Comparison of ENCODE assay signal across 10 mouse cellular contexts in the genomic region with DNA sequence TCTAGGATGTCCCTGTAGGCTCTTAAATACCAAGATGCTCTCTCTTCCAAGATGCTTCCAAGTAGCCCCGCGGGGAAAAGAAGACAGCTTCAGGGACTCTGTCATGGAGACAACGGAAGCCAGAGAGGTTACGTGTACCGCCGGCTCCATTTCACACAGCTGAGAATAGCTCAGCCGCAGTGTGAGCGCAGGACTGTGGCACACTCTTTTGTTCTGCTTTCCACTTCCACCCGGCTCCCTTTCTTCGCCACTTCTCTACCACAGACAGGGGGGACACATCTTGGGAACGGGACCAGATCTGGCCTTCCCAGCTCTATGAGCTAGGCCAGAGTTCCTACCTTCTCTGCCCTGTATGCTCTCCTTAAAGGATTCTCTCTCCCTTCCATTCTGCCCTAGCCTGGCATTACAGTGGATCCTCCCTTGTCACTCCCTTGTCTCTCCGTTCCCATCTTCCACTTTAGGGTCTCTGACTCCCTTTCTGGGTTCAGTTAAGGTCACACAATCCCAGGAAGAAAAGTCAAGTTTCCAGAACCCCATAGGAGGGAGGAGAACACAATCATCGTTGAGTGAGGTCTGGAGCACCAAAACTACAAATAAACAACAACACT. TPM values are rescaled to one million over a fixed set of nuclear protein-coding genes. Genes with fewer than 3 reads are reported as not detected.
A peak's percentile ranks its signal among the peaks of the same experiment; 100 is the strongest.
DNase-seq lines count a peak whose midpoint lies in the region; ATAC-seq and TF ChIP-seq lines count a peak whose summit lies in the region.
"Had no signal": no experiment of that assay in that cellular context is flagged by ENCODE, and none has a peak within 500 bp of the region (broad histone marks: within the 10 kb centered on the region; RNA-seq: fewer than 3 reads in every experiment).

No protein-coding gene starts in this region.

- H3K4me1 ChIP-seq in heart, embryonic 10.5 days: peaks cover 10% of the 10 kb centered on the region; the same call in 1 of the 2 replicates
- peaks cover 14% of the 10 kb centered on the region for H3K4me1 ChIP-seq in thymus, adult 2 months (replicated peaks; ENCODE audit: control insufficient read depth, insufficient read depth, low read length)

- peak overlapping the region; percentile 75 for H3K27ac ChIP-seq in heart, embryonic 10.5 days
- peak overlapping the region; percentile 26 for H3K27ac ChIP-seq in thymus, adult 2 months (ENCODE audit: control insufficient read depth, insufficient read depth, low read length)

- no peak for TF ChIP-seq POLR2A in thymus, adult 2 months (IDR thresholded peaks at IDR 0.05; ENCODE audit: control insufficient read depth, extremely low read depth, insufficient read depth, low read length, poor library complexity)

- no peak for TF ChIP-seq CTCF in thymus, adult 2 months (IDR thresholded peaks at IDR 0.05; ENCODE audit: borderline replicate concordance, control insufficient read depth, extremely low read depth, insufficient read depth, low read length, poor library complexity)

- H3K4me3 ChIP-seq in heart, embryonic 10.5 days: no peak overlapping the region
- no peak overlapping the region for H3K4me3 ChIP-seq in thymus, adult 2 months (ENCODE audit: control insufficient read depth, insufficient read depth, low read length)

- no peak for DNase-seq in heart, embryonic 10.5 days (ENCODE audit: low spot score)
- DNase-seq in heart, adult 18-20 months: no peak
- DNase-seq in thymus, adult 2 months: peak; percentile 73
- DNase-seq in thymus, postnatal 0 days (ENCODE audit: low spot score): no peak
- DNase-seq in gastrocnemius, postnatal 10 days: no peak
- DNase-seq in ovary, postnatal 10 days (ENCODE audit: low spot score): no peak
- no peak for DNase-seq in lung, postnatal 36 days

- H3K9me3 ChIP-seq in heart, embryonic 10.5 days: no peaks in the 10 kb centered on the region

- WGBS in heart, embryonic 10.5 days: 64% methylated on average over 13 of the region's 13 CpGs
- WGBS in thymus, adult 2 months: 9% methylated on average over 13 of the region's 13 CpGs

- peak; percentile 65 for ATAC-seq in megakaryocyte progenitor cell, adult 5-6 weeks (replicated peaks; ENCODE audit: poor library complexity)

- no peaks in the 10 kb centered on the region for H3K36me3 ChIP-seq in heart, embryonic 10.5 days
- no peaks in the 10 kb centered on the region for H3K36me3 ChIP-seq in thymus, adult 2 months (ENCODE audit: control insufficient read depth, insufficient read depth, low read length)

- peaks cover 93% of the 10 kb centered on the region for H3K27me3 ChIP-seq in heart, embryonic 10.5 days (ENCODE audit: insufficient read depth, poor library complexity, severe bottlenecking)
- no peaks in the 10 kb centered on the region for H3K27me3 ChIP-seq in thymus, adult 2 months (ENCODE audit: control insufficient read depth, insufficient read depth, low read length)

RNA-seq across cellular contexts. Expression of gene Slc34a1, which starts 7.9 kb away (rescaled TPM):
- polyA plus RNA-seq in heart, embryonic 10.5 days (2016; fragmentation: Nextera tagmentation; extraction: Ambion mirVana): not detected in 2 replicates
- not detected for total RNA-seq in heart, adult 18-20 months (2021)
- polyA plus RNA-seq in thymus, adult 2 months (2012; rRNA removed): 0.83 and 6.0 TPM in 2 replicates
- 0.06 and 0.07 TPM in 2 replicates for polyA plus RNA-seq in thymus, postnatal 0 days (2015; fragmentation: Nextera tagmentation; extraction: Ambion mirVana)
- total RNA-seq in megakaryocyte progenitor cell, adult 5-6 weeks (2015): 0.12 and 0.95 TPM in 2 replicates
- 0.08 and 1.1 TPM in 2 replicates for total RNA-seq in megakaryocyte progenitor cell, adult 5-6 weeks (2017)
- total RNA-seq in gastrocnemius, postnatal 10 days (2021): under 1 TPM in 1 of 2 experiments, not detected in 1; 0.11 TPM
- total RNA-seq: liver, adult 2 months had no signal

RNA-seq across cellular contexts. Expression of gene Pfn3, which starts 9.1 kb away (rescaled TPM):
- polyA plus RNA-seq in heart, embryonic 10.5 days (2016; fragmentation: Nextera tagmentation; extraction: Ambion mirVana): not detected in 2 replicates
- not detected for total RNA-seq in heart, adult 18-20 months (2021)
- polyA plus RNA-seq in thymus, adult 2 months (2012; rRNA removed): not detected in 2 replicates
- not detected in 2 replicates for polyA plus RNA-seq in thymus, postnatal 0 days (2015; fragmentation: Nextera tagmentation; extraction: Ambion mirVana)
- not detected in 2 replicates for total RNA-seq in megakaryocyte progenitor cell, adult 5-6 weeks (2015)
- not detected in 2 replicates for total RNA-seq in megakaryocyte progenitor cell, adult 5-6 weeks (2017)
- not detected for total RNA-seq in gastrocnemius, postnatal 10 days (2021)
- total RNA-seq: liver, adult 2 months had no signal
- polyA plus RNA-seq: liver, adult 2 months; small intestine, adult 2 months had no signal

RNA-seq across cellular contexts. Expression of gene F12, which starts 20.7 kb away (rescaled TPM):
- 0.21 and 8.5 TPM in 2 replicates for polyA plus RNA-seq in heart, embryonic 10.5 days (2016; fragmentation: Nextera tagmentation; extraction: Ambion mirVana)
- total RNA-seq in heart, adult 18-20 months (2021): not detected
- 0.39 and 1.6 TPM in 2 replicates for polyA plus RNA-seq in thymus, adult 2 months (2012; rRNA removed)
- 0.12 TPM in 1 of 2 replicates, not detected in the other for polyA plus RNA-seq in thymus, postnatal 0 days (2015; fragmentation: Nextera tagmentation; extraction: Ambion mirVana)
- not detected in 2 replicates for total RNA-seq in megakaryocyte progenitor cell, adult 5-6 weeks (2015)
- not detected in 2 replicates for total RNA-seq in megakaryocyte progenitor cell, adult 5-6 weeks (2017)
- under 1 TPM in 1 of 2 experiments, not detected in 1; 0.34 TPM for total RNA-seq in gastrocnemius, postnatal 10 days (2021)

RNA-seq across cellular contexts. Expression of gene Rgs14, which starts 36.4 kb away (rescaled TPM):
- 0.18 and 0.68 TPM in 2 replicates for polyA plus RNA-seq in heart, embryonic 10.5 days (2016; fragmentation: Nextera tagmentation; extraction: Ambion mirVana)
- 1 to 10 TPM in 1 of 2 experiments, under 1 TPM in 1; 0.57 to 1.5 TPM for total RNA-seq in heart, adult 18-20 months (2021)
- 179 and 220 TPM in 2 replicates for polyA plus RNA-seq in thymus, adult 2 months (2012; rRNA removed)
- polyA plus RNA-seq in thymus, postnatal 0 days (2015; fragmentation: Nextera tagmentation; extraction: Ambion mirVana): 53.6 and 62.3 TPM in 2 replicates
- total RNA-seq in megakaryocyte progenitor cell, adult 5-6 weeks (2015): 11.5 and 12.6 TPM in 2 replicates
- 9.7 and 17.4 TPM in 2 replicates for total RNA-seq in megakaryocyte progenitor cell, adult 5-6 weeks (2017)
- total RNA-seq in gastrocnemius, postnatal 10 days (2021): under 1 TPM; 0.19 to 0.36 TPM

RNA-seq across cellular contexts. Expression of gene Grk6, which starts 39.0 kb away (rescaled TPM):
- polyA plus RNA-seq in heart, embryonic 10.5 days (2016; fragmentation: Nextera tagmentation; extraction: Ambion mirVana): 29.5 and 44.2 TPM in 2 replicates
- total RNA-seq in heart, adult 18-20 months (2021): 10 to 100 TPM; 13.9 to 17.1 TPM
- polyA plus RNA-seq in thymus, adult 2 months (2012; rRNA removed): 228 and 238 TPM in 2 replicates
- polyA plus RNA-seq in thymus, postnatal 0 days (2015; fragmentation: Nextera tagmentation; extraction: Ambion mirVana): 76.9 and 87.8 TPM in 2 replicates
- total RNA-seq in megakaryocyte progenitor cell, adult 5-6 weeks (2015): 51.7 and 52.6 TPM in 2 replicates
- total RNA-seq in megakaryocyte progenitor cell, adult 5-6 weeks (2017): 81.7 and 88.6 TPM in 2 replicates
- total RNA-seq in gastrocnemius, postnatal 10 days (2021): 10 to 100 TPM; 17.4 to 22.3 TPM
